Mouse (Mus musculus): ENCODE results near the gene Ninl. TPM values are rescaled to one million over a fixed set of nuclear protein-coding genes. Genes with fewer than 3 reads are reported as not detected.

Ninl gene
- polyA plus RNA-seq, 1 experiment from 2014 or later: 24.4 TPM

- Histone ChIP-seq H3K36me3 (replicated peaks) (no peaks in the 10 kb centered on the region), H3K4me2 (no peak overlapping the region), H3K9me3 (0 out of 2 replicates have a peak, but pooled peaks cover 5% of the 10 kb centered on the region), H3K27me3 (no peaks in the 10 kb centered on the region), H3K4me1 (no peaks in the 10 kb centered on the region), H3K9ac (no peak overlapping the region), H3K27ac (no peak overlapping the region), H3K4me3 (replicated peaks) (no peak overlapping the region)
- ATAC-seq (ENCODE audit: low FRiP score): no peak
- WGBS: 98% methylated on average over 4 of the region's 4 CpGs
Observed at GRCm38 (mm10) chr2:150991050-150991449, 48.1 kb downstream of the Ninl start.

- Histone ChIP-seq H3K9me3 (0 out of 2 replicates have a peak, but pooled peaks cover 5% of the 10 kb centered on the region), H3K4me1 (no peaks in the 10 kb centered on the region), H3K27me3 (no peaks in the 10 kb centered on the region), H3K9ac (no peak overlapping the region), H3K4me3 (replicated peaks) (no peak overlapping the region), H3K27ac (no peak overlapping the region), H3K4me2 (no peak overlapping the region), H3K36me3 (replicated peaks) (no peaks in the 10 kb centered on the region)
- 93% methylated on average over 2 of the region's 2 CpGs for WGBS
- ATAC-seq (ENCODE audit: low FRiP score): no peak
Observed at GRCm38 (mm10) chr2:150990506-150990905, 48.7 kb downstream of the Ninl start.

GRCm38 (mm10) chr2:150985359-150985758, 53.8 kb downstream of the Ninl start:
- H3K36me3 ChIP-seq (replicated peaks): no peaks in the 10 kb centered on the region
- no peaks in the 10 kb centered on the region for H3K4me1 ChIP-seq
- WGBS: 99% methylated on average over 2 of the region's 2 CpGs
- 0 out of 2 replicates have a peak, but pooled peaks cover 5% of the 10 kb centered on the region for H3K9me3 ChIP-seq
- no peaks in the 10 kb centered on the region for H3K27me3 ChIP-seq
- ATAC-seq (ENCODE audit: low FRiP score): no peak
- no peak overlapping the region for H3K4me3 ChIP-seq (replicated peaks)
- H3K4me2 ChIP-seq: no peak overlapping the region
- no peak overlapping the region for H3K27ac ChIP-seq
- no peak overlapping the region for H3K9ac ChIP-seq

GRCm38 (mm10) chr2:150982051-150982450, 57.1 kb downstream of the Ninl start:
- H3K27ac ChIP-seq: no peak overlapping the region
- H3K27me3 ChIP-seq: no peaks in the 10 kb centered on the region
- no peak for ATAC-seq (ENCODE audit: low FRiP score)
- no peak overlapping the region for H3K4me3 ChIP-seq (replicated peaks)
- H3K36me3 ChIP-seq (replicated peaks): peaks cover 15% of the 10 kb centered on the region
- H3K9me3 ChIP-seq: no peaks in the 10 kb centered on the region
- H3K4me2 ChIP-seq: no peak overlapping the region
- no peaks in the 10 kb centered on the region for H3K4me1 ChIP-seq
- no peak overlapping the region for H3K9ac ChIP-seq

- no peak overlapping the region for H3K4me2 ChIP-seq
- no peak for ATAC-seq (ENCODE audit: low FRiP score)
- no peak overlapping the region for H3K4me3 ChIP-seq (replicated peaks)
- H3K36me3 ChIP-seq (replicated peaks): peaks cover 15% of the 10 kb centered on the region
- WGBS: 92% methylated on average over 7 of the region's 7 CpGs
- H3K27ac ChIP-seq: no peak overlapping the region
- no peaks in the 10 kb centered on the region for H3K27me3 ChIP-seq
- H3K9ac ChIP-seq: no peak overlapping the region
- no peaks in the 10 kb centered on the region for H3K9me3 ChIP-seq
- H3K4me1 ChIP-seq: no peaks in the 10 kb centered on the region
Observed at GRCm38 (mm10) chr2:150981524-150981923, 57.7 kb downstream of the Ninl start.

- Histone ChIP-seq H3K27me3 (no peaks in the 10 kb centered on the region), H3K9ac (0 out of 2 replicates have a peak overlapping the region, but pooled peaks have one; percentile 29), H3K9me3 (no peaks in the 10 kb centered on the region), H3K4me2 (no peak overlapping the region), H3K4me3 (replicated peaks) (no peak overlapping the region), H3K27ac (no peak overlapping the region), H3K4me1 (no peaks in the 10 kb centered on the region), H3K36me3 (replicated peaks) (peaks cover 27% of the 10 kb centered on the region)
- 93% methylated on average over 14 of the region's 14 CpGs for WGBS
- no peak for ATAC-seq (ENCODE audit: low FRiP score)
Observed at GRCm38 (mm10) chr2:150979861-150980620, 59.1 kb downstream of the Ninl start.

GRCm38 (mm10) chr2:150978791-150979190, 60.4 kb downstream of the Ninl start:
- no peak for ATAC-seq (ENCODE audit: low FRiP score)
- H3K36me3 ChIP-seq (replicated peaks): peaks cover 36% of the 10 kb centered on the region
- WGBS: 94% methylated on average over 3 of the region's 3 CpGs

GRCm38 (mm10) chr2:150977676-150978075, 61.5 kb downstream of the Ninl start:
- Histone ChIP-seq H3K4me1 (no peaks in the 10 kb centered on the region), H3K4me3 (replicated peaks) (no peak overlapping the region), H3K9me3 (no peaks in the 10 kb centered on the region), H3K4me2 (no peak overlapping the region), H3K27ac (no peak overlapping the region), H3K27me3 (no peaks in the 10 kb centered on the region), H3K36me3 (replicated peaks) (peaks cover 47% of the 10 kb centered on the region), H3K9ac (no peak overlapping the region)
- no peak for ATAC-seq (ENCODE audit: low FRiP score)
- 92% methylated on average over 6 of the region's 6 CpGs for WGBS

More at GRCm38 (mm10) chr2:150978791-150979190, 60.4 kb downstream of the Ninl start:
- Histone ChIP-seq H3K9me3 (no peaks in the 10 kb centered on the region), H3K4me2 (no peak overlapping the region), H3K4me3 (replicated peaks) (no peak overlapping the region), H3K27ac (no peak overlapping the region), H3K9ac (no peak overlapping the region), H3K27me3 (no peaks in the 10 kb centered on the region), H3K4me1 (no peaks in the 10 kb centered on the region)

GRCm38 (mm10) chr2:150976871-150977270, 62.3 kb downstream of the Ninl start:
- H3K9ac ChIP-seq: no peak overlapping the region
- ATAC-seq (ENCODE audit: low FRiP score): no peak
- WGBS: 90% methylated on average over 5 of the region's 5 CpGs

GRCm38 (mm10) chr2:150973401-150974115, 65.6 kb downstream of the Ninl start:
- peaks cover 77% of the 10 kb centered on the region for H3K36me3 ChIP-seq (replicated peaks)
- H3K9ac ChIP-seq: no peak overlapping the region
- no peaks in the 10 kb centered on the region for H3K9me3 ChIP-seq
- H3K4me3 ChIP-seq (replicated peaks): no peak overlapping the region
- no peak for ATAC-seq (ENCODE audit: low FRiP score)
- WGBS: 94% methylated on average over 8 of the region's 8 CpGs
- no peaks in the 10 kb centered on the region for H3K27me3 ChIP-seq
- no peaks in the 10 kb centered on the region for H3K4me1 ChIP-seq
- H3K4me2 ChIP-seq: no peak overlapping the region
- no peak overlapping the region for H3K27ac ChIP-seq

More at GRCm38 (mm10) chr2:150976871-150977270, 62.3 kb downstream of the Ninl start:
- Histone ChIP-seq H3K9me3 (no peaks in the 10 kb centered on the region), H3K27me3 (no peaks in the 10 kb centered on the region), H3K4me3 (replicated peaks) (no peak overlapping the region), H3K27ac (no peak overlapping the region), H3K4me2 (no peak overlapping the region), H3K4me1 (no peaks in the 10 kb centered on the region), H3K36me3 (replicated peaks) (peaks cover 55% of the 10 kb centered on the region)

GRCm38 (mm10) chr2:150972681-150973080, 66.5 kb downstream of the Ninl start:
- Histone ChIP-seq H3K9me3 (no peaks in the 10 kb centered on the region), H3K4me3 (replicated peaks) (no peak overlapping the region), H3K27me3 (no peaks in the 10 kb centered on the region), H3K9ac (no peak overlapping the region), H3K4me2 (no peak overlapping the region), H3K27ac (no peak overlapping the region), H3K36me3 (replicated peaks) (peaks cover 76% of the 10 kb centered on the region), H3K4me1 (no peaks in the 10 kb centered on the region)
- WGBS: 90% methylated on average over 3 of the region's 3 CpGs
- no peak for ATAC-seq (ENCODE audit: low FRiP score)

GRCm38 (mm10) chr2:150971856-150972255, 67.3 kb downstream of the Ninl start:
- Histone ChIP-seq H3K4me2 (no peak overlapping the region), H3K4me1 (no peaks in the 10 kb centered on the region), H3K27ac (no peak overlapping the region), H3K36me3 (replicated peaks) (peaks cover 76% of the 10 kb centered on the region), H3K27me3 (no peaks in the 10 kb centered on the region), H3K9me3 (no peaks in the 10 kb centered on the region), H3K4me3 (replicated peaks) (no peak overlapping the region), H3K9ac (no peak overlapping the region)
- 77% methylated on average over 7 of the region's 7 CpGs for WGBS
- ATAC-seq (ENCODE audit: low FRiP score): no peak
